Mouse (Mus musculus) heart, adult 9 months (tissue): ENCODE results near the gene Cdnf.

Experiments used
- DNase-seq, 2 experiments: peaks; one replicate each; pipeline ENCODE4 v3.0.0; 2022; ENCODE audit warnings: low spot score in 2 of 2

Gene Cdnf

GRCm38 (mm10) chr2:3512552-3513454 lies at the start of gene Cdnf, which contains the start of the genes Gm45902 and Hspa14:
Gene Cdnf (plus strand): TSS chr2:3513030.
Gene Gm45902 (minus strand): TSS chr2:3512790.
Gene Hspa14 (minus strand): TSS chr2:3512814.
- DNase-seq = peak; percentile 98 to 99

DNA sequence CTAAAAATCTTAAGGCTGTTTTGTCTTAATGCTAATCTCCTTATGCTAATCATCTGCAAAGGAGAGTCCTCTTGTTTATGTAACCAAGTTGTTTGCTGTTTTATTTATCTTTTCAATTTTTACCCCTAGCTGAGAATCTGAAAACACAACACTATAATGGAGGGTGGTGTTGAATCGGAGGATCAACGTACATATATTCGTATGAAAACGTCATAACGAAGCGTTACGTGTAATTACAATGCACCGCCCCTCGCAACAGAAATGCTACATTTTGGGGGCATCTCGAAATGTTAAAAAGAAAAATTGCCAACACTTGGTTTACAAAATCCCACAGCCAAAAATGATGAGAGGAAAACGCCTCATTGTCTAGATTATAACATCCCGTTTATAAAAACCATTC lies 38.9 kb upstream of the Cdnf start:
- no peak for DNase-seq

- DNase-seq = peak; percentile 17 to 23
Measured at GRCm38 (mm10) chr2:3474361-3474805, 38.4 kb upstream of the Cdnf start.

GRCm38 (mm10) chr2:3474861-3475283 lies 38.0 kb upstream of the Cdnf start, which contains the start of gene Suv39h2:
Gene Suv39h2 (minus strand): TSS chr2:3475031.
- peak; percentile 96 for DNase-seq

- no peak for DNase-seq
Measured at GRCm38 (mm10) chr2:3475746-3476251, 37.0 kb upstream of the Cdnf start.

GRCm38 (mm10) chr2:3480239-3480638 lies 32.6 kb upstream of the Cdnf start:
- no peak for DNase-seq

DNA sequence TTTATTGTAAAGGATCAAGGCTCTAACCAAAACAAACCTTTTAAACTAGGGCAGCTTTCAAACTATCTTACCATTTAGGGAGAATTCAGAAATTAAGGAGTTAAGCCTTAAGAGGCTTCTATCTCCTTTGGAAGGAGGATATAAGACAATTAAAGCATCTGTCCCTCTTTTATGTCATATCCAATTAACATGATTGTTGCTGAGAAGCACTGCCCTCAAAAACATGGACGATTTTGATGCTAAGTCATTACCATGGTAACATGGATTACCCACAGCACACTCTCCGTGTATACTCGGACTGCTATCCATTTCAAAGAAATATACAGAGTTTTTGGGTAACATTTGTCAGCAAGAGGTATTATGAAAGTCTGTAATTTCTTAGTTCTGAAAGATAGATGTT lies 23.0 kb upstream of the Cdnf start:
- DNase-seq = no peak

- no peak for DNase-seq
Measured at GRCm38 (mm10) chr2:3493833-3494409, 18.9 kb upstream of the Cdnf start.

GRCm38 (mm10) chr2:3499543-3499942 lies 13.3 kb upstream of the Cdnf start:
- DNase-seq = no peak

GRCm38 (mm10) chr2:3500886-3501285 lies 11.9 kb upstream of the Cdnf start:
- no peak for DNase-seq

GRCm38 (mm10) chr2:3512076-3512475 lies 754 bp upstream of the Cdnf start:
- no peak for DNase-seq

- DNase-seq = no peak
Measured at GRCm38 (mm10) chr2:3522558-3522957, 9.7 kb downstream of the Cdnf start.

- no peak for DNase-seq
Measured at GRCm38 (mm10) chr2:3526288-3526687, 13.5 kb downstream of the Cdnf start.

- no peak for DNase-seq
Measured at GRCm38 (mm10) chr2:3541307-3542079, 28.7 kb downstream of the Cdnf start.

GRCm38 (mm10) chr2:3546055-3546454 lies 33.2 kb downstream of the Cdnf start:
- DNase-seq = no peak

- DNase-seq = peak; percentile 8 to 15
Measured at GRCm38 (mm10) chr2:3546588-3546987, 33.8 kb downstream of the Cdnf start.

DNA sequence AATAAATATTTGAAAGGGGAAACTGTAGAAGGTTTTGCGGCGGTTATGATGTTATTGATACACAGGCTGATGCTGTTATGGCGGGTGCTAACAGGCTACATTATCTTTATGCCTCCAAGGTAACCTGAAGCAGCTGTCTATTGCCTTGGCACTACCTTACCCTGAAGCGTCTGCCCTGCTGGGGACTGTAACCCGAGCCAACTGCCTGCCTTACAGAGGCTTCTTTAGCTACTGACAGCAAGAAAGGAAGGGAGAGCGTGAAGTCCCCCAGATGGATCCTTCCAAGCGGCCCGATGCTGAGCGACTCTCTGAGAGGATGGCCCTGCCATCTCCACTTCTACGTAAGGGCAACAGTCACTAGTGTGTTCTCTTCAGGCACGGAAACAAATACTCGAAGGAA lies 57.4 kb downstream of the Cdnf start, which contains the start of gene Fam107b:
Gene Fam107b (plus strand): TSS at position 303 of the 400 bp plus-strand sequence.
- DNase-seq = no peak

DNA sequence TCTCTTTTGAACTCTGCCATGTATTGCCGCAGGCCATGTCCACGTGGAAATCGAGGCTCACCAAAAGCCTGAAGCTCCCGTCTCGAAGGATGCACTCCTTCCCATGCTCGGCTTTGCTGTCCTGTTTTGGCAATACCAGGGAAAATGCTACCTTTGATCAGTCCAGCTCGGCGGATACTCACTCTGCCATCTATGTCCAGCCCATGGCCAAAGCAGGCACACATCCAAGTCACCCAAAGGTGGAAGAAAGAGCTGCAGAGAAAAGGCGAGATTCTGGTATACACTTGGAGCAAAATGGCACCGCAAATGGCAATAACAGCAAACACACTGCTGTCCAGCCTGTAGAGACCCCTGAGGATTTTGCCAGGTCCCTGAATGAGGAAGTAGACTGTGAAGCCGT lies 57.8 kb downstream of the Cdnf start:
- no peak for DNase-seq

- no peak for DNase-seq
Measured at GRCm38 (mm10) chr2:3573883-3574282, 61.1 kb downstream of the Cdnf start.

- no peak for DNase-seq
Measured at GRCm38 (mm10) chr2:3575140-3575539, 62.3 kb downstream of the Cdnf start.
